Mouse (Mus musculus) small intestine, adult 2 months (tissue): ENCODE measurements around the gene Mecom.

Source experiments
- CTCF ChIP-seq: fragments of 200-500 bp; IDR thresholded peaks from 2 replicates; pipeline ENCODE4 v1.5.1; 2012; ENCODE audit warnings: low read depth, mild to moderate bottlenecking, control low read depth, inconsistent platforms, low read length, moderate library complexity, mixed read lengths; ENCODE audit not compliant: insufficient replicate concordance, insufficient read length; ENCODE audit errors: extremely low read depth
- POLR2A ChIP-seq: fragments of 200-500 bp; IDR thresholded peaks from 2 replicates; pipeline ENCODE4 v1.6.1; 2012; ENCODE audit warnings: low read depth, mild to moderate bottlenecking, control low read depth, inconsistent platforms, low read length, moderate library complexity

DNA sequence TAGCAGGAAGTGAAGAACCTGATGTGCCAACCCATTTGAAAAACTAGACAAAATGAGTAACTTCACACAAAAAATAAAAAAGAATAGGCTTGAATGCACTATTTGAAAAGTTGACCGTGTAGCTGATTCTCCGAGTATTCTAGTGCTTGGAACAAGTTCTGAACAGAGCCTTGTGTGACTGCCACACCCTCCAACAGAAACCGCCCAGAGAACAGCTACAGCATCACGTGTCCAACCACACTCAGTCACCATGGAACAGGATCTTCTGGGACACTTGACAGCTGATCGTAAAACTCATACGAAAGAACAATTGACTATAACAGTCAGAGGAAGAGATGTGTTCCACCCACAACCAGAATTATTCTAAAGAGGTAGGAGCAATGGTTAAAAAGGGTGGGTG is 215.5 kb downstream of the Mecom start:
- TF ChIP-seq CTCF, result no peak
- TF ChIP-seq POLR2A, result no peak
